Mouse (Mus musculus) limb, embryonic 14.5 days (tissue): ENCODE measurements around the gene Ywhae. TPM values are rescaled to one million over a fixed set of nuclear protein-coding genes. Genes with fewer than 3 reads are reported as not detected.
A peak's percentile ranks its signal among the peaks of the same experiment; 100 is the strongest.

Source experiments
- ATAC-seq: fragments of 200-750 bp; cut with Nextera tagmentation; 2 replicates; pipeline ENCODE4 v1.8.0; 2017; ENCODE audit warnings: low read depth, moderate number of reproducible peaks, moderate TSS enrichment; ENCODE audit not compliant: low FRiP score
- DNase-seq: peaks from one replicate; pipeline ENCODE4 v3.0.0-alpha.2; 2015; ENCODE audit warnings: low spot score
- H3K27ac ChIP-seq: fragments of 300-500 bp; sonication (generic); replicated peaks from 2 replicates; pipeline ENCODE4 v1.5.1; 2014; ENCODE audit warnings: low read depth, mild to moderate bottlenecking, low read length, moderate library complexity, mixed read lengths
- H3K27me3 ChIP-seq: fragments of 300-500 bp; sonication (generic); 2 replicates; pipeline ENCODE4 v1.6.1; 2014; ENCODE audit warnings: low read length, mixed read lengths; ENCODE audit not compliant: control insufficient read depth, insufficient read depth
- H3K36me3 ChIP-seq: fragments of 300-500 bp; sonication (generic); 2 replicates; pipeline ENCODE4 v1.6.1; 2014; ENCODE audit warnings: mild to moderate bottlenecking, low read length, moderate library complexity, mixed read lengths; ENCODE audit not compliant: control insufficient read depth, insufficient read depth
- H3K4me1 ChIP-seq: fragments of 300-500 bp; sonication (generic); 2 replicates; pipeline ENCODE4 v1.6.1; 2014; ENCODE audit warnings: antibody characterized with exemption, low read length, mixed read lengths; ENCODE audit not compliant: control insufficient read depth, insufficient read depth
- H3K4me2 ChIP-seq: fragments of 300-500 bp; sonication (generic); replicated peaks from 2 replicates; pipeline ENCODE4 v1.6.1; 2014; ENCODE audit warnings: low read depth, mild to moderate bottlenecking, low read length, moderate library complexity; ENCODE audit not compliant: severe bottlenecking
- H3K4me3 ChIP-seq: fragments of 300-500 bp; sonication (generic); replicated peaks from 2 replicates; pipeline ENCODE4 v1.5.1; 2014; ENCODE audit warnings: low read length
- H3K9ac ChIP-seq: fragments of 300-500 bp; sonication (generic); 2 replicates; pipeline ENCODE4 v1.6.1; 2014; ENCODE audit warnings: mild to moderate bottlenecking, low read depth, low read length, moderate library complexity; ENCODE audit not compliant: severe bottlenecking
- H3K9me3 ChIP-seq: fragments of 300-500 bp; sonication (generic); 2 replicates; pipeline ENCODE4 v1.6.1; 2016; ENCODE audit warnings: low read length; ENCODE audit not compliant: control insufficient read depth
- POLR2A ChIP-seq: fragments of 200-500 bp; IDR thresholded peaks from 2 replicates; pipeline ENCODE4 v1.8.0; 2012; ENCODE audit warnings: inconsistent platforms, mild to moderate bottlenecking, moderate library complexity, borderline replicate concordance; ENCODE audit not compliant: insufficient read depth, insufficient read length; ENCODE audit errors: extremely low read depth
- WGBS: fragments of 180-500 bp; shearing (Covaris S2); extraction: QIAGEN DNeasy Blood & Tissue Kit; methylation state at CpG from one replicate; pipeline ENCODE4 v1.1.7; 2014; 5-methylcytosine and 5-hydroxymethylcytosine counted together
- polyA plus RNA-seq, 2 experiments: library from polyadenylated mRNA; depleted of rRNA in 1 of 2; stranded (reverse) in 1 of 2; unstranded in 1 of 2; fragments of >200 nt; fragmentation: Nextera tagmentation in 1 of 2; extraction: Ambion mirVana in 1 of 2; gene quantifications; 2 replicates each; pipeline versions ENCODE4 v1.2.1 to v1.2.3; 2012 to 2014

Ywhae gene
- polyA plus RNA-seq, 2 experiments, result 629 to 772 TPM

DNA sequence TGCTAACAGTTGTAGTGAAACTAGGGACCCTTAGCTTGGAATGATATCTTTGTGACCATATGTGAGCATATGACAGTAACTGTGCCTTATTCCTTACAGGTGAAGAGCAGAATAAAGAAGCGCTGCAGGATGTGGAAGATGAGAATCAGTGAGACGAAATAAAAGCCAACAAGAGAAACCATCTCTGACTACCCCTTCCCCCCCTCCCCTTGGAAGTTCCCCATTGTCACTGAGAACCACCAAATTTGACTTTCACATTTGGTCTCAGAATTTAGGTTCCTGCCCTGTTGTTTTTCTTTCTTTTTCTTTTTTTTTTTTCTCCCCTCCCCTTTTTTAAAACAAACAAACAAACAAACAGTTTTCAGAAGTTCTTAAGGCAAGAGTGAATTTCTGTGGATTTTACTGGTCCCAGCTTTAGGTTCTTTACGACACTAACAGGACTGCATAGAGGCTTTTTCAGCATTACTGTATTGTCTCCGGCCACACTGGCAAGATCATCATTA is 31.9 kb downstream of the Ywhae start:
- Histone ChIP-seq H3K9me3 (no peaks in the 10 kb centered on the region), H3K27ac (no peak overlapping the region), H3K4me3 (no peak overlapping the region), H3K9ac (no peak overlapping the region), H3K27me3 (no peaks in the 10 kb centered on the region), H3K36me3 (peaks cover 77% of the 10 kb centered on the region), H3K4me1 (no peaks in the 10 kb centered on the region), H3K4me2 (no peak overlapping the region)
- 85% methylated on average over 4 of the region's 4 CpGs for WGBS
- ATAC-seq (no peak), DNase-seq (no peak)
- TF ChIP-seq POLR2A, result no peak

DNA sequence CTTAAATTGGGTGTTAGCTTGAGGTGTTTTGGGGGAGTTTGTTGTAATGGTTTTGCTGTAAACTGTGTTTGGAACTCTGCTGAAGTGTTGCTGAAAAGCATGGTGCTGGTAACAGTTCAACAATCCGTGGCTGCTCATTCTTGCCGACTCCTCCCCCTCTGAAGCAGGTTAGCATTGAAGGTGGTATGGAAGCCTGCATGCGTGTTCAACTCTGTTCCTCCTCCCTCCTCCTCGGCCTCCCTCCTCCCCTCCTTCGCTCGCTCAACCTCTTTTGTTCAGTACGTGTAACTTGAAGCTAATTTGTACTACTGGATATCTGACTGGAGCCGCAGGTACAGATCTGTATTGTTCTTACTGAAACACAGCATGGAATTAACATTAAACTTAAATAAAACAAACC is 32.5 kb downstream of the Ywhae start:
- no peak for TF ChIP-seq POLR2A
- DNase-seq, result no peak
- Histone ChIP-seq H3K4me2 (no peak overlapping the region), H3K9me3 (no peaks in the 10 kb centered on the region), H3K36me3 (peaks cover 71% of the 10 kb centered on the region), H3K4me1 (no peaks in the 10 kb centered on the region), H3K4me3 (no peak overlapping the region), H3K9ac (no peak overlapping the region), H3K27ac (no peak overlapping the region), H3K27me3 (no peaks in the 10 kb centered on the region)
- WGBS, result 89% methylated on average over 8 of the region's 8 CpGs
- no peak for ATAC-seq

DNA sequence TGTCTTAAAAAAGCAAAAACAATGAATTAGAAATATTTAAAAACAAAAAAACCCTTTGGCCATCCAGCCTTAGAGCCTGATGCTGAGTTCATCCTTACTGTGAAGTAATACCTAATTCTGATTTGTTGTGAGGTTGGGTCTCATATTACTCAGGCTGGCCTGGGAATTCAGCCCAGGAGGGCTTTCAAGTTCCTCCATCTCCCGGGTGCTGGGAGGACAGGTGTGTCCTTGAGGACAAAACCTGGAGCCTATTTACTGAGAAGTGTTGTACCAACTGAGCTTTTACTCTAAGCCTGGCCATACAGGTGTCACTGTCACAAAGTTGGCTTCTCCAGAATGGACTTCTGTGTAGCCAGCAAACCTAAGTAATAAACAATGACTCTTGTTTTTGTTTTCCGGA is 34.3 kb downstream of the Ywhae start:
- H3K36me3 ChIP-seq, result peaks cover 54% of the 10 kb centered on the region
- no peak overlapping the region for H3K4me2 ChIP-seq
- ATAC-seq (no peak), DNase-seq (no peak)
- no peaks in the 10 kb centered on the region for H3K4me1 ChIP-seq
- no peak overlapping the region for H3K27ac ChIP-seq
- H3K9me3 ChIP-seq, result no peaks in the 10 kb centered on the region
- no peak overlapping the region for H3K4me3 ChIP-seq
- H3K27me3 ChIP-seq, result no peaks in the 10 kb centered on the region
- TF ChIP-seq POLR2A, result no peak
- H3K9ac ChIP-seq, result no peak overlapping the region
- whole genome bisulfite sequencing, result 66% methylated on average over 2 of the region's 2 CpGs

DNA sequence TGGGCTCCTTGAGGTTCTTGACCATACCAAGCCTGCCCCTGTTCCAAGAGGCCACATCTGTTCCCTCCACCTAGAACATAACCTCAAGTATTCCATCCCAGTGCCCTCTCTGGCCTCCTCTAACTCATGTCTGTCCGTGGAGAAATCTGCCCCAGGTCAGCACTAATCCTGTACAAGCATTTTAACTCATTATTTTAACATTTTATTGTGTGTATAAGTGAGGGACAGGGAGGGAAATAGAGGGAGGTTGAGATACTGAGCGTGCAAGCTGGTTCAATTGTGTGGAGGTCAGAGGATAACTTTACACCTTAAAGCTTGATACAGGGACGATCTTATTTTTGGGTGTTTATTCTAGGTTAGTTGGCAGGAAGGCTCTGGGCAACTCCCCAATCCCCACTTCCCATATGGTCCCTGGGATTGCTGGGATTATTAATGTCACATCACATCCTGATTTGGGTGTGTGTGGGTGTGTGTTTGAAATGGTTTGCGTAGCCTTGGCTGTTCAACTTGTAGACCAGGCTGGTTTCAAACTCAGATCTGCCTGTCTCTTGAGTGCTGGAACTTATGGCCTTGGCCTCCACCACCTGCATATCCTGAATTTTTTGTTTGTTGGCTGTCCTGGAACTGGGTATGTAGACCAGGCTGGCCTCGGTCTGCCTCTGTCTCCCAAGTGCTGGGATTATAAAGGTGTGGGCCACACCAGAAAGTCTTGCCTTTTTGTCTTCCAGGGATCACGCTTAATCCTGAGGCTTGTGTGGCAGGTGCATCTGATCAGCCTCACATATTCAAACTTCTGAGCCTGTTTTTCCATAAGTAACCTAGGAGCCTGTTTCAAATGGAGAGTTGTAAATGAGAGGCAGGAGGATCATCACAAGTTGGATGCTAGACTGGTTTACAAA is 35.7 kb downstream of the Ywhae start:
- H3K27ac ChIP-seq, result no peak overlapping the region
- TF ChIP-seq POLR2A, result no peak
- no peaks in the 10 kb centered on the region for H3K4me1 ChIP-seq
- no peak for DNase-seq
- no peak overlapping the region for H3K4me3 ChIP-seq
- WGBS, result 52% methylated on average over 6 of the region's 6 CpGs
- peaks cover 45% of the 10 kb centered on the region for H3K36me3 ChIP-seq
- ATAC-seq, result 0 out of 2 replicates have a peak, but pooled peaks have one; percentile 3
- no peaks in the 10 kb centered on the region for H3K9me3 ChIP-seq
- no peaks in the 10 kb centered on the region for H3K27me3 ChIP-seq
- H3K9ac ChIP-seq, result no peak overlapping the region
- no peak overlapping the region for H3K4me2 ChIP-seq

DNA sequence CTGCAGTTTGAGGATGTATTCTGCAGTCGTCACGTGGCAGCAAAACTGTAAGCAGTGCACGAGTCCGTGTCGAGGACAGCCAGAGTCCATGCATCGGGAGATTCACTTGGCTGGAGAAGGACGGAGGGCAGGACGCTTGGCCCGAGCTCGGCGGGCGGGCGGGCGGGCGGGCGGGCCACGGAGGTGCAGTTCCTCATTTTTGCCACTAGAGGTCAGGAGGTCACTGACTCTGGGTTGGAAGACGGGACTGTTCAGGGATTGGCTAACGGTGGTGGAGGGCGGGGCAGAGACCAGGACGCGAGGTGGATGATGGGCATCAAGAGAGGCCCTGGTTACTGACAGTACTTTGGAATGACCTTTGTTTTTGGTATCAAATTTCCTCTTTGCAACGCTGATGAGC is 36.5 kb downstream of the Ywhae start:
- Histone ChIP-seq H3K36me3 (peaks cover 36% of the 10 kb centered on the region), H3K9ac (no peak overlapping the region), H3K4me1 (no peaks in the 10 kb centered on the region), H3K4me2 (peak overlapping the region; percentile 44), H3K9me3 (no peaks in the 10 kb centered on the region), H3K27me3 (no peaks in the 10 kb centered on the region), H3K4me3 (no peak overlapping the region), H3K27ac (no peak overlapping the region)
- WGBS, result 1% methylated on average over 23 of the region's 23 CpGs
- DNase-seq (peak; percentile 79), ATAC-seq (peak; percentile 89)
- TF ChIP-seq POLR2A, result no peak
